Mouse (Mus musculus): ENCODE measurements around the gene Rsu1. TPM values are rescaled to one million over a fixed set of nuclear protein-coding genes. Genes with fewer than 3 reads are reported as not detected.

The Rsu1 gene
- total RNA-seq, 2 experiments from 2014 or later = 30.7 to 36.3 TPM

DNA sequence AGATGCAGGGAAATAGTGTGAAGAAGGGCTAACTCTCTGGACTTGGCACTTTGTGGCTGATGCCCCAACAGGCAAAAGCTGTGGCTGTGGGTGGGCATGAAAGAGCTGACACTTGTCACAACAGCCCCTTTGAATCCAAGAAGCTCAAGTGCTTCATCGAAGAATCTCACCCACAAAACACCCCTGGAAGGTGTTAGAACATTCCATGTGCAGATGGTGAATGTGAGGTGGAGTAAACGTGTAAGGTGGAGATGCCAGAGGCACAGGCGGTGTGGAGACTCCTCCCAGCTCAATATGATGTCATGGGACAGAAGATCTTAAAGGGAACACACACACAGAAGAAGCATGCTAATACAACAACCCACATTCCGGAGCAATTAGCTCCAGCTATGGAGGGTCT lies 182.9 kb downstream of the Rsu1 start:
- intact Hi-C loops (cut with DNase I) = no loop called here
- DNase-seq = no peak

DNA sequence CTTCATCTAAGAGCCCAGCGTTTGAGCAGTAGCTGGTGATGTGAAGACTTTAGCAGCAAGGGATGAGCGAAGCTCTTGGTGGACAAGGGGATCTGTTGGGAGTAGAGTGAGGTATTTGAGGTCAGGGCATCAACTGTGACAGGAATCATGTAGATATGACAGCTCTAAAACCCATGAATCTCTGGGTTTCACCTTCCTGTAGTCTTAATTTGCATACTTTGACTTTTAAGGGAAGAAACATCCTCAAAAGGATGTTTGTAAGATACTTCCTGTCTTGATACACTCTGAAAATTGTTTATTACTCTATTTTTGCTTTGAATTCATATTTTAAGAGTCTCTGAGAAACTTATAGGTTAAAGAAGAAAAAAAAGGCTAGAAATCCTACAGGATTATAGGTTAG lies 183.4 kb downstream of the Rsu1 start:
- DNase-seq = no peak
- intact Hi-C loops (cut with DNase I) = no loop called here

DNA sequence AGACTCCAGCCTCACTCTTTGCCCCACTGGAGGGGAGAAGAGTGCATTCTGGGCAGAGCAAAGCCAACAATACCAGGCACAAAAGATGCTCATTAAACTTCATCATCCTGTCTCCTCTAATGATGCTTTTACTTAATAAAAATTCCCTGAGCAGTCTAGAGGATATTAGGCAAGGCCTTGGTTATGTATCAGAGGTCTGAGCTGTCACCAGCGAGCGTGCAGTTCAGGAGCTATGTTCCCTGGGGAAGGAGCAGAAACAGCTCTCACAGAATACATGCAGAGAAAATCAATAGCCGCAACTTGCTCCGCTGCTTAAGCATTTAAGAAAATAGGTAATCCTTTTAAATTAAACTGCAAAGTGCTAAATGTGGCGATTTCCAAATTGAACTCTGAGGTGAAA lies 187.0 kb downstream of the Rsu1 start:
- intact Hi-C loops (cut with DNase I) = no loop called here
- no peak for DNase-seq

DNA sequence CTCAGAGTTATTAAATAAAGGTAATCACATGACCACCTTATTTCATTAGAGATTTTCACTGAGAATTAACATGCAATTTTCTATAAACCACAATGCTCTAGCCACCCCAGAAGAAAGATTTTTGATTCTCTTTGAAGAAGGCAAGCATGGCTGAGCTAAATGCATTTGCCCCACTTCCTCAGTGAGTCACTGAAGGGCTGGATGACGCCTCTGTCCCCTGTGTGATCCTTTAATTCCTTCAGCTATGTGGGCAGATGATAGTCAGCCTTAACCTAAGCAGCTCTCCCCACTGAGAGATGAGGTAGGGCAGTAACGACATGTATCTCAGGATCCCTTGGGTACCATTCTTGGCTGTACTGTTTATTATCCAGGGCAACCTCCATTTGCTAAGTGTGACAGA lies 190.7 kb downstream of the Rsu1 start:
- DNase-seq = no peak
- intact Hi-C loops (cut with DNase I) = no loop called here

DNA sequence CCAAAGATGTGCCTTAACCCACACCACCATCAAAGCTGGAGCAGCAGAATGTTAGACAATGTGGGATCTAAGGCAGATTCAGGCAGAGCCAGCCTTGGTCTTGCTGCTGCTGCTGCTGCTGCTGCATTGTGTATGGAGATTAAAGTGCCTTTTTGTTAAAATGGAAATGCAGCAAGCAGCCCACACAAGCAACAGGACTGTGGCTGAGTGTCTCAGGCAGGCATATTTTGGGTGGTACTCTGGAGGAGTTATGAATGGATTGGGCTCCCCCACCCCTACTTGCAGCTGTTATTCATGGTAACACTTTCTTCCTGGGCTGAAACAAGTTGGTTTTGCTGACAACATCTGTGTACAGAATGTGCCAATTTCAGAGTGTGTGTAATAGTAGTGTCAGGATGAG lies 199.0 kb downstream of the Rsu1 start:
- intact Hi-C loops (cut with DNase I) = no loop called here

DNA sequence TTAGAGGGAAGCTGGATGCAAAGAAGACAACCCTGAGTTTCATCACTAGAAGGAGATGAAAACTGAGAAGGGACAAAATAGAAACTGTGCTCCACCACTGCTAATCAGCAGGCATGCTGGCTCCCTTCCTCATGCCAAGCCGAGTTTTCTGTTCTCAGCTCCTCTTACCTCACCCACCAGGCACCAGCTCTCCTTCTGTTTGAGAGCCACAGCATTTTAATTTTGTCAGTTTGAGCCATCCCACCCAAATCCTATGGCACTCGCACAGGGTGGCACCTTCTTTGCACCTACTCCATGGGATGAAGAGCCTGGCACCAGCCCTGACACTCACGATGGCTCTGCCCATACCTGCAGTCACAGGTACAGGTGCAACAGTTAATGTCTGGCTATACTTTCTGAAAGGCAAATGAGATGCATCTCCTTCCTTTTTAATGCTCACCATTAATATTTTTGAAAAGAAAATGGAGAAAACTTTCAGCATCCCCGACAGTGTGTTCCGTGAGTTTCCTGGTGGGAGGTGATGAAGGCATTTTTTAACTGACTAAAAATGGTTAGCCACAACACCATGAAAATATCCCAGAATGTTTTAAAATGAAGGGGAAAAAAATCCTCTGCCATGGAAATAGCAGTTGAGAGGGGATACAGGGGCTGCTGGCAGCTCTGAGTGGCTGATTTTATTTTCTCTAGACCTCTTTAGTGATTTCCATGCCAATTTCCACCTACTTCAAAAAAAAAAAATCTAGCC lies 210.6 kb downstream of the Rsu1 start:
- intact Hi-C loops (cut with DNase I) = no loop called here
- DNase-seq = no peak

More for the DNA sequence above, 199.0 kb downstream of the Rsu1 start:
- no peak for DNase-seq

DNA sequence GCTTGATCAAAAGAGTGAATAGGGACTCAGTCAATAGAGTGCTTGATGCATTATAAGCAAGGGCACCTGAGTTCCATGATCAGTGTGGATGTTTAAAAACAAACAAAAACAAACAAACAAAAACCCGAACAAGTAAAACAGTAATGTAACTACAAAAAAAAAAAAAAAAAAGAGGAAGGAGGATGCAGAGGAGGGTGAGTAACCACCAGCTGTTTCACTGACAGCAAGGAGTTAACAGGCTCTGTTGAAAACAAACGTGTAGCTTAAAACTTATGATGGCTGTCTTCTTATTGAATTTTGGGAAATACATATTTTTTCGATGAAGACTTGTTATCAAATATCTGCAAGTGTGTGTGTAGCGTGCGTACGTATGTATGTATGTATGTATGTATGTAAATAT lies 222.6 kb downstream of the Rsu1 start:
- intact Hi-C loops (cut with DNase I) = no loop called here
- DNase-seq = no peak

DNA sequence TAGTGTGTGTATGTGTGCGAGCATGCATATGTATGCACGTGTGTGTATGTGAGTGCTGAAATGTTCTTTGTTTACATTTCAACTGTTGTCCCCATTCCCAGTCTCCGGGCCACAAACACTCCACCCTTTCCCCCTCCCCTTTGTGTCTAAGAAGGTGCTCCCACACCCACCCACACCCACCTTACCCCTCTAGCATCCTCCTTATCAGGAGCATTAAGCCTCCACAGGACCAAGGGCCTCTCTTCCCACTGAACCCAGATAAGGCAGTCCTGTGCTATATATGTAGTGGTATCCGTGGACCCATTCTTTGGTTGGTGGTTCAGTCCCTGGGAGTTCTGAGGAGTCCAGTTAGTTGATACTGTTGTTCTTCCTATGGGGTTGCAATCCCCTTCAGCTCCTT lies 226.7 kb downstream of the Rsu1 start:
- no peak for DNase-seq
- intact Hi-C loops (cut with DNase I) = no loop called here

DNA sequence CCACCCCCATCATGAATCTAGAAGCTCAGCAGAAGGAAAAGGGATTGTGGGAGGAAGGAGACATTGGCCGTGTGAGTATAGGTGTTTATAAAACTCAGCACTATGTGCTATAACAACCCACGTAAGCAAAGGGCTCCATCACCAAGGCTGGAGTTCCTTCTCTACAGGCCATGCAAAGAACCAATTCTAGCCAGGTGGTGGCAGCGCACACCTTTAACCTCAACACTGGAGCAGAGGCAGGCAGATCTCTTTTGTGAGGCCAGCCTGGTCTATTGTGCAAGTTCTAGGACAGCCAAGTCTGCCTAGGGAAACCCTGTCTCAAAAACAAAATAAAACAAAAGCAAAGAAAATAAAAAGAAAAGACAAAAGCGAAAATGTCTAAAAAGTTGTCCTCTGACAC lies 231.4 kb downstream of the Rsu1 start:
- intact Hi-C loops (cut with DNase I) = no loop called here
- DNase-seq = no peak

DNA sequence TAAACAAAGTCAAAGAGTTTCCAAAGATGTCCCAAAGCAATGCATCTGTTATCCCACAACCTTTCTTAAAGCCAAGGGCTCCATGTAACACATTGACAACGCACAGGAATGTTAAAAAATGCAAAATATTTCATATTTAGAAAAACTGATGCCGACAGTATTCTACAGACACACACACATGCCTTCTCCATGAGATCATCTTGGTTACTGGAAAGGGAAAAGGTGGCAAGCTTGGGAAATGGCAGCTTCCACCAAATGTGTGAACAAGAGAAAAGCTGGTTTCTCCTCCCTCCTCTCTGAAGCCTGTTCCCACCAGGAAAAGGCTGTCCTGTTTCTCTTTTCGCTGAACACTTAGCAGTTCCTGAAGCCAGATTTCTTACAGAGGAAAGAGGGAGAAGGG lies 232.4 kb downstream of the Rsu1 start:
- intact Hi-C loops (cut with DNase I) = no loop called here
- DNase-seq = no peak

Other genes with a start within 250 kb of the Rsu1 start
- under 1 TPM; 0.05 to 0.08 TPM for gene Cubn, start 220.4 kb upstream of the Rsu1 start, total RNA-seq (2021)